Mouse (Mus musculus) kidney, embryonic 16.5 days (tissue): ENCODE data around the gene Azin2. TPM values are rescaled to one million over a fixed set of nuclear protein-coding genes. Genes with fewer than 3 reads are reported as not detected.

Experiments
- ATAC-seq: fragments of 200-750 bp; cut with Nextera tagmentation; 2 replicates; pipeline ENCODE4 v1.8.0; 2017; ENCODE audit warnings: moderate TSS enrichment; ENCODE audit not compliant: low FRiP score, low TSS enrichment
- H3K27ac ChIP-seq: fragments of 300-500 bp; sonication (generic); 2 replicates; pipeline ENCODE4 v1.5.1; 2014; ENCODE audit warnings: low read length
- H3K27me3 ChIP-seq: fragments of 300-500 bp; sonication (generic); 2 replicates; pipeline ENCODE4 v1.6.1; 2014; ENCODE audit warnings: low read length, control low read depth, mixed read lengths; ENCODE audit not compliant: insufficient read depth
- H3K36me3 ChIP-seq: fragments of 300-500 bp; sonication (generic); 2 replicates; pipeline ENCODE4 v1.6.1; 2014; ENCODE audit warnings: low read length, control low read depth, mixed read lengths; ENCODE audit not compliant: insufficient read depth
- H3K4me1 ChIP-seq: fragments of 300-500 bp; sonication (generic); 2 replicates; pipeline ENCODE4 v1.6.1; 2014; ENCODE audit warnings: low read length, control low read depth, mixed read lengths; ENCODE audit not compliant: insufficient read depth
- H3K4me2 ChIP-seq: fragments of 300-500 bp; sonication (generic); replicated peaks from 2 replicates; pipeline ENCODE4 v1.6.1; 2014; ENCODE audit warnings: low read depth, low read length
- H3K4me3 ChIP-seq: fragments of 300-500 bp; sonication (generic); 2 replicates; pipeline ENCODE4 v1.5.1; 2014; ENCODE audit warnings: mild to moderate bottlenecking, low read length
- H3K9ac ChIP-seq: fragments of 300-500 bp; sonication (generic); replicated peaks from 2 replicates; pipeline ENCODE4 v1.6.1; 2014; ENCODE audit warnings: low read length
- H3K9me3 ChIP-seq: fragments of 300-500 bp; sonication (generic); 2 replicates; pipeline ENCODE4 v1.6.1; 2016; ENCODE audit warnings: low read length, control low read depth
- WGBS: fragments of 180-500 bp; shearing (Covaris S2); extraction: QIAGEN DNeasy Blood & Tissue Kit; methylation state at CpG from one replicate; pipeline ENCODE4 v1.1.7; 2014; 5-methylcytosine and 5-hydroxymethylcytosine counted together
- polyA plus RNA-seq: library from polyadenylated mRNA; unstranded; fragments of >200 nt; fragmentation: Nextera tagmentation; extraction: Ambion mirVana; gene quantifications from 2 replicates; pipeline ENCODE4 v1.2.1, GENCODE M21; 2015

Gene Azin2
- polyA plus RNA-seq, 1 experiment from 2014 or later = 26.3 TPM

DNA sequence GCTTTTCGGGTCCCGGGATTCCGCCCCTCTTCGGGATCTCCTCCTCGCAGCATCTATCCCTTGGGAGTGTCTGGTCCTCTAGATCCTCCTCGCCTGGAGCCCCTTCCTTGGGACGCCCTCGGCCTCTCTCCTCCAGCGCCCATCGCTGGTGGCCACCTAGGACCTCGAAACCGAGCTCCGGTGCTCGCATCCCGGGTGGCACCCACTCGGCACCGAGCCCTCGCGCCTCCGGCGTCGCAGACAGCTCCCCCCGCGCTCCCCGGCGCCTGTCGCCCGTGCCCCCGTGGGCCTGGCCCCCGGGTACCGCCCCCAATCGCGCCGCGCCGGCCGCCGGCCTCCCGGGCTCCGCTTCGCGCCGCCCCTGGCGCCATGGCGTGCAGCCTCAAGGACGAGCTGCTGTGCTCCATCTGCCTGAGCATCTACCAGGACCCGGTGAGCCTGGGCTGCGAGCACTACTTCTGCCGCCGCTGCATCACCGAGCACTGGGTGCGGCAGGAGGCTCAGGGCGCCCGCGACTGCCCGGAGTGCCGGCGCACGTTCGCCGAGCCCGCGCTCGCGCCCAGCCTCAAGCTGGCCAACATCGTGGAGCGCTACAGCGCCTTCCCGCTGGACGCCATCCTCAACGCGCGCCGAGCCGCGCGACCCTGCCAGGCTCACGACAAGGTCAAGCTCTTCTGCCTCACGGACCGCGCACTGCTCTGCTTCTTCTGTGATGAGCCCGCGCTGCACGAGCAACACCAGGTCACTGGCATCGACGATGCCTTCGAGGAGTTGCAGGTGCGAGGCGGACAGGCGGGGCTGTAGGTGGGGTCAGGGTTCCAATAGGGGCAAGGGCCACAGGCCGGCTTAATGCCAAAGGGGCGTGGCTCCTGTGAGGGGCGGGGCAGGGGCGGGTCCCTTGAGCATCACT, 78.2 kb downstream of the Azin2 start:
- ATAC-seq = peak; percentile 59
- Histone ChIP-seq H3K36me3 (peaks cover 4% of the 10 kb centered on the region; the same call in 1 of the 2 replicates), H3K4me2 (peak overlapping the region; percentile 97), H3K9me3 (peaks cover 5% of the 10 kb centered on the region), H3K4me3 (peak overlapping the region; percentile 73), H3K4me1 (peaks cover 35% of the 10 kb centered on the region), H3K27me3 (no peaks in the 10 kb centered on the region), H3K9ac (peak overlapping the region; percentile 75), H3K27ac (peak overlapping the region; percentile 65)
- WGBS = under 1% methylated on average over 80 of the region's 94 CpGs

DNA sequence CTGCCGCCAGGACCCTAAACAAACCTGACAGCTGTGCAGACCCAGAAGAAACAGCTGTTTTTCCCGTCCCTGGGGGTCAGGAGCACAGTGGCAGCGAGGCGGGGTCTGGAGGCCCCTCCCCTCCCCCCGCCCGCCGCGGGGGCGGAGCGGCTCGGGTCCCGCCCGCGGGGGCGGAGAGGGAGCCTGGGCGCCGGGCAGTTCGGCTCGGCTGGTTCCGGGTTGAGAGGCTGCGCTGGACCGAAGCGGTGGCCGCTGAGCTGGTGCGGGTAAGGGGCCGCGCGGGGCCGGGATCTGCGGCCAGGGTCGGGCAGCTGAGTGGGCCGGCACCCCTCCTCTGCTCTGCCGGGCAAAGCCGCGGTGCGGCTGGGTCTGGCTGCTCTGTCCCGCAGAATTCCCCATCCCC, 78.9 kb downstream of the Azin2 start, which contains the start of gene Trim62:
TSS of gene Trim62 (plus strand) at position 202 of the 403 bp plus-strand sequence.
- peak within 1 kb of the TSS; percentile 97 for H3K4me2 ChIP-seq
- peak within 1 kb of the TSS; percentile 75 for H3K9ac ChIP-seq
- peak within 1 kb of the TSS; percentile 65 for H3K27ac ChIP-seq
- peak within 1 kb of the TSS; percentile 73 for H3K4me3 ChIP-seq
- peak; percentile 83 for ATAC-seq
- peaks cover 38% of the 10 kb centered on the region for H3K4me1 ChIP-seq
- no peaks in the 10 kb centered on the region for H3K27me3 ChIP-seq
- H3K9me3 ChIP-seq = peaks cover 5% of the 10 kb centered on the region
- H3K36me3 ChIP-seq = peaks cover 4% of the 10 kb centered on the region; the same call in 1 of the 2 replicates
- 0% methylated on average over 34 of the region's 37 CpGs for WGBS

Other genes starting within 250 kb of the Azin2 start
- 0.24 and 0.35 TPM in 2 replicates for gene A3galt2, start 207.1 kb downstream of the Azin2 start, polyA plus RNA-seq
- gene Zfp362, start 156.4 kb downstream of the Azin2 start, polyA plus RNA-seq = 46.1 and 47.5 TPM in 2 replicates
- gene Trim62, start 78.9 kb downstream of the Azin2 start, polyA plus RNA-seq = 6.4 and 7.2 TPM in 2 replicates
- 226 and 238 TPM in 2 replicates for gene Ak2, start 29.5 kb upstream of the Azin2 start, polyA plus RNA-seq
- 6.4 and 6.7 TPM in 2 replicates for gene Rnf19b, start 95.8 kb upstream of the Azin2 start, polyA plus RNA-seq
- gene Tmem54, start 143.1 kb upstream of the Azin2 start, polyA plus RNA-seq = 11.5 and 14.5 TPM in 2 replicates
- 1.6 and 2.2 TPM in 2 replicates for gene Hpca, start 159.6 kb upstream of the Azin2 start, polyA plus RNA-seq
- 3.0 and 3.4 TPM in 2 replicates for gene Fndc5, start 174.6 kb upstream of the Azin2 start, polyA plus RNA-seq
- 23.2 and 25.6 TPM in 2 replicates for gene S100pbp, start 227.3 kb upstream of the Azin2 start, polyA plus RNA-seq
- 85.0 and 89.6 TPM in 2 replicates for gene Yars, start 227.3 kb upstream of the Azin2 start, polyA plus RNA-seq